Mouse (Mus musculus) small intestine, adult 2 months (tissue): ENCODE data around the gene Camta1. TPM values are rescaled to one million over a fixed set of nuclear protein-coding genes. Genes with fewer than 3 reads are reported as not detected.

Experiments
- H3K27ac ChIP-seq: fragments of 200-500 bp; 2 replicates; pipeline ENCODE4 v1.5.1; 2012; ENCODE audit warnings: low read depth, low read length, control low read depth, inconsistent platforms; ENCODE audit not compliant: insufficient read depth
- H3K27me3 ChIP-seq: fragments of 200-500 bp; 2 replicates; pipeline ENCODE4 v1.6.1; 2012; ENCODE audit warnings: mild to moderate bottlenecking, moderate library complexity, low read length, inconsistent platforms; ENCODE audit not compliant: control insufficient read depth, insufficient read depth
- H3K36me3 ChIP-seq: fragments of 200-500 bp; 2 replicates; pipeline ENCODE4 v1.6.1; 2012; ENCODE audit warnings: mild to moderate bottlenecking, low read length, control low read depth, inconsistent platforms; ENCODE audit not compliant: control insufficient read depth, insufficient read depth
- H3K4me1 ChIP-seq: fragments of 200-500 bp; 2 replicates; pipeline ENCODE4 v1.6.1; 2012; ENCODE audit warnings: low read length, inconsistent platforms, mixed read lengths; ENCODE audit not compliant: control insufficient read depth, insufficient read depth, insufficient read length
- H3K4me3 ChIP-seq: fragments of 200-500 bp; 2 replicates; pipeline ENCODE4 v1.5.1; 2012; ENCODE audit warnings: low read depth, mild to moderate bottlenecking, control low read depth, inconsistent platforms, low read length, moderate library complexity
- CTCF ChIP-seq: fragments of 200-500 bp; IDR thresholded peaks from 2 replicates; pipeline ENCODE4 v1.5.1; 2012; ENCODE audit warnings: low read depth, mild to moderate bottlenecking, control low read depth, inconsistent platforms, low read length, moderate library complexity, mixed read lengths; ENCODE audit not compliant: insufficient replicate concordance, insufficient read length; ENCODE audit errors: extremely low read depth
- POLR2A ChIP-seq: fragments of 200-500 bp; IDR thresholded peaks from 2 replicates; pipeline ENCODE4 v1.6.1; 2012; ENCODE audit warnings: low read depth, mild to moderate bottlenecking, control low read depth, inconsistent platforms, low read length, moderate library complexity
- WGBS: fragments of 180-500 bp; shearing (Covaris S2); methylation state at CpG from one replicate; pipeline ENCODE4 v1.1.7; 2018; 5-methylcytosine and 5-hydroxymethylcytosine counted together
- polyA plus RNA-seq: library from polyadenylated mRNA; depleted of rRNA; stranded (reverse); fragments of >200 nt; gene quantifications from 2 replicates; pipeline ENCODE4 v1.2.3, GENCODE M21; 2012

Gene Camta1
- polyA plus RNA-seq, 1 experiment: 2.2 TPM

GRCm38 (mm10) chr4:151720722-151721467 is 140.8 kb downstream of the Camta1 start:
- WGBS: 82% methylated on average over 15 of the region's 15 CpGs
- no peaks in the 10 kb centered on the region for H3K36me3 ChIP-seq
- no peak for TF ChIP-seq POLR2A
- TF ChIP-seq CTCF: no peak
- no peaks in the 10 kb centered on the region for H3K27me3 ChIP-seq
- no peaks in the 10 kb centered on the region for H3K4me1 ChIP-seq
- no peak overlapping the region for H3K27ac ChIP-seq
- H3K4me3 ChIP-seq: no peak overlapping the region

GRCm38 (mm10) chr4:151718866-151719475 is 142.7 kb downstream of the Camta1 start:
- no peak for TF ChIP-seq CTCF
- TF ChIP-seq POLR2A: no peak

GRCm38 (mm10) chr4:151717864-151718263 is 143.8 kb downstream of the Camta1 start:
- Histone ChIP-seq H3K27me3 (no peaks in the 10 kb centered on the region), H3K36me3 (no peaks in the 10 kb centered on the region), H3K27ac (no peak overlapping the region), H3K4me1 (no peaks in the 10 kb centered on the region), H3K4me3 (no peak overlapping the region)
- WGBS: 76% methylated on average over 7 of the region's 7 CpGs
- TF ChIP-seq POLR2A: no peak
- no peak for TF ChIP-seq CTCF

More at GRCm38 (mm10) chr4:151718866-151719475, 142.7 kb downstream of the Camta1 start:
- WGBS: 48% methylated on average over 21 of the region's 21 CpGs
- Histone ChIP-seq H3K27ac (no peak overlapping the region), H3K4me1 (no peaks in the 10 kb centered on the region), H3K36me3 (no peaks in the 10 kb centered on the region), H3K4me3 (no peak overlapping the region), H3K27me3 (no peaks in the 10 kb centered on the region)

- 91% methylated on average over 6 of the region's 6 CpGs for WGBS
- H3K36me3 ChIP-seq: no peaks in the 10 kb centered on the region
- TF ChIP-seq POLR2A: no peak
- no peak for TF ChIP-seq CTCF
- no peak overlapping the region for H3K4me3 ChIP-seq
- no peaks in the 10 kb centered on the region for H3K4me1 ChIP-seq
- no peak overlapping the region for H3K27ac ChIP-seq
- H3K27me3 ChIP-seq: no peaks in the 10 kb centered on the region
These were observed 148.0 kb downstream of the Camta1 start for GRCm38 (mm10) chr4:151713714-151714113.

- no peak overlapping the region for H3K27ac ChIP-seq
- no peaks in the 10 kb centered on the region for H3K27me3 ChIP-seq
- no peaks in the 10 kb centered on the region for H3K36me3 ChIP-seq
- WGBS: 78% methylated on average over 2 of the region's 2 CpGs
- H3K4me1 ChIP-seq: no peaks in the 10 kb centered on the region
- no peak overlapping the region for H3K4me3 ChIP-seq
- no peak for TF ChIP-seq CTCF
- TF ChIP-seq POLR2A: no peak
These were observed 150.3 kb downstream of the Camta1 start for GRCm38 (mm10) chr4:151711406-151711805.

GRCm38 (mm10) chr4:151710522-151710921 is 151.2 kb downstream of the Camta1 start:
- Histone ChIP-seq H3K27ac (no peak overlapping the region), H3K27me3 (no peaks in the 10 kb centered on the region), H3K4me3 (no peak overlapping the region), H3K36me3 (no peaks in the 10 kb centered on the region), H3K4me1 (no peaks in the 10 kb centered on the region)
- TF ChIP-seq POLR2A: no peak
- WGBS: 41% methylated on average over 7 of the region's 7 CpGs

GRCm38 (mm10) chr4:151709269-151709668 is 152.4 kb downstream of the Camta1 start:
- H3K4me3 ChIP-seq: no peak overlapping the region
- H3K27ac ChIP-seq: no peak overlapping the region
- H3K36me3 ChIP-seq: no peaks in the 10 kb centered on the region
- WGBS: 56% methylated on average over 8 of the region's 8 CpGs
- H3K27me3 ChIP-seq: no peaks in the 10 kb centered on the region
- no peaks in the 10 kb centered on the region for H3K4me1 ChIP-seq
- TF ChIP-seq POLR2A (no peak), CTCF (no peak)
